Mouse (Mus musculus) kidney, postnatal 0 days (tissue): Measurements from ENCODE around the gene Kremen2. TPM values are rescaled to one million over a fixed set of nuclear protein-coding genes. Genes with fewer than 3 reads are reported as not detected.

Source experiments
- ATAC-seq: fragments of 200-750 bp; cut with Nextera tagmentation; replicated peaks from 2 replicates; pipeline ENCODE4 v1.8.0; 2017; ENCODE audit warnings: low read depth, moderate number of reproducible peaks, moderate TSS enrichment, moderate library complexity; ENCODE audit not compliant: low FRiP score
- DNase-seq: peaks from one replicate; pipeline ENCODE4 v3.0.0-alpha.2; 2016; ENCODE audit warnings: low spot score
- H3K27ac ChIP-seq: fragments of 300-500 bp; sonication (generic); 2 replicates; pipeline ENCODE4 v1.5.1; 2014; ENCODE audit warnings: mild to moderate bottlenecking
- H3K27me3 ChIP-seq: fragments of 300-500 bp; sonication (generic); 2 replicates; pipeline ENCODE4 v1.6.1; 2014; ENCODE audit warnings: low read length, mixed read lengths; ENCODE audit not compliant: insufficient read depth
- H3K36me3 ChIP-seq: fragments of 300-500 bp; sonication (generic); 2 replicates; pipeline ENCODE4 v1.6.1; 2014; ENCODE audit warnings: low read length, mixed read lengths; ENCODE audit not compliant: insufficient read depth
- H3K4me1 ChIP-seq: fragments of 300-500 bp; sonication (generic); replicated peaks from 2 replicates; pipeline ENCODE4 v1.6.1; 2014; ENCODE audit warnings: antibody characterized with exemption, low read length, mixed read lengths; ENCODE audit not compliant: insufficient read depth
- H3K4me2 ChIP-seq: fragments of 300-500 bp; sonication (generic); 2 replicates; pipeline ENCODE4 v1.6.1; 2014; ENCODE audit warnings: mild to moderate bottlenecking, low read length, moderate library complexity, mixed read lengths
- H3K4me3 ChIP-seq: fragments of 300-500 bp; sonication (generic); replicated peaks from 2 replicates; pipeline ENCODE4 v1.5.1; 2014; ENCODE audit warnings: low read depth, low read length
- H3K9ac ChIP-seq: fragments of 300-500 bp; sonication (generic); 2 replicates; pipeline ENCODE4 v1.6.1; 2014; ENCODE audit warnings: low read depth, low read length
- H3K9me3 ChIP-seq: fragments of 300-500 bp; sonication (generic); replicated peaks from 2 replicates; pipeline ENCODE4 v1.6.1; 2016; ENCODE audit warnings: low read length, inconsistent platforms, mixed read lengths
- CTCF ChIP-seq: IDR thresholded peaks from 2 replicates; pipeline ENCODE4 v1.5.1; 2016; ENCODE audit warnings: antibody characterized with exemption, low read depth, mild to moderate bottlenecking, moderate library complexity
- WGBS: fragments of 180-500 bp; shearing (Covaris S2); extraction: QIAGEN DNeasy Blood & Tissue Kit; methylation state at CpG from one replicate; pipeline ENCODE4 v1.1.7; 2014; 5-methylcytosine and 5-hydroxymethylcytosine counted together
- polyA plus RNA-seq: library from polyadenylated mRNA; unstranded; fragments of >200 nt; fragmentation: Nextera tagmentation; extraction: Ambion mirVana; gene quantifications from 2 replicates; pipeline ENCODE4 v1.2.1, GENCODE M21; 2015

The Kremen2 gene
- polyA plus RNA-seq, 1 experiment from 2014 or later: 0.29 TPM

DNA sequence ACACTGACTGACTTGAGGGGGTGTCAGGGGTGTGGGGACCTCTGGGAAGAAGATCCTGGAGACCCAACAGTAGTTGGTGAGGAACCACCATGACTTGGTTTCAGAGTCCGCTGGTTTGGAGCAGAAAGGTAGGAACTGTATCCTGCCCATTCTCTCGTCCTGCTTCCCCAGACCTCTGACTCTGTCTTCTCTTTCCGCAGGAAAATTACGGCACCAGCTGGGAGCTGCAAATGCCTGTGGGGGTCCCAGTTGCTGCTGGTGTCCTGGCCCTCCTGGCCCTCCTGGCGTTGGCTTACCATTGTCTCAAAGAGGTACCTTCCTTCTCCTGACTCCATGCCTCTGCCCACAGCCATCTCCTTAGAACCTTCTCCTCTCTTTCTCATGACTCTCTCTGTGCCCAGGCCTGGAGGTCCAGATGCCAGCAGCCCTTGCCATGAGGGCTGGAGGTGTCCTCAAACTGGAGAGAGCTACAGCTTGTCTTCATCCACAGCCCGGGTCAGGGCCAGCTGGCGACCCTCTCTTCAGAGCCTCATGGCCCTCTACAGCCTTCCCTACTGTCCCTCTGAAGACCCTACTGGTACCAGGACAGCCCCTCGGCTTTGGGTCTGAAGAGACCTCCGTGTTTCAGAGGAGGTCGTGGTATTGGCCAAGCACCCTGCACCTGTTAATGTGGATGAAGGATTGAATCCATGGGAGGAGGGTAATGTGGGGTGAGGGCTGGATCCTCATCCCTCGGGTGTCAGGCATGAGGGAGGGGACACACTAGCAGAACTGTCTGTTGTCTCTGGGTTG lies 4.0 kb upstream of the Kremen2 start:
- peak overlapping the region; percentile 42; the same call in 1 of the 2 replicates for H3K27ac ChIP-seq

DNA sequence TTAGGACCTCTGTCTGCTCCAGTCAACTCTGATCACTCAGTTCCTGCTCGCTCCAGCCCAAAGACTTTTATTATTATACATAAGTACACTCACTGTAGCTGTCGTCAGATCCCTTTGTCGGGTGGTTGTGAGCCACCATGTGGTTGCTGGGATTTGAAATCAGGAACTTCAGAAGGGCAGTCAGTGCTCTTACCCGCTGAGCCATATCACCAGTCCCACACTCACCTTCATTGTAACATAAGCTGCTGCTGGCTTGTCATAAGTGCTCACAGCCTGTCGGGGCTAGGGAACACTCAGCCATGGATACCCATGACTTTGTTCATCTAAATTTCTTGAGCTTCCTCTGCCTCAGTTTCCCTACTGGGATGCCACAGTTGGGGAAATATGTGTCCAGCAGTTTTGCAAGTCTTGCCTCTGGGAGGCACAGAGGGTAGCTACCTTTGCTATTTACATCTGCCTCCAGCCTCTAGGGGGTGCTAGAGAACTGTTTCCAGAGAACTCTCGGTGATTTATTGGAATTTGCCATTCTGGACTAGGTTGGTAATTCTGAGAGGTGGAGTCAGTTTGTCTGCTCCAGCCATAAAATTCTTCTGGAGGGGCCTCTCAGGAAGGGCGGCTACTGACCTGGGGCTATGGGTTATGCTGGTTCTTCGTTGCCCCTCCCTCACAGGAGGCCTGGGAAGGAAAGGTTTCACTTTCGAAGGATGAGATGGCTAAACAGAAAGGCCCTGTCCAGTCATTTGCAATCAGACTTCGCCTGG lies 3.2 kb upstream of the Kremen2 start:
- 22% methylated on average over 10 of the region's 10 CpGs for WGBS
- H3K9ac ChIP-seq: 0 out of 2 replicates have a peak overlapping the region, but pooled peaks have one; percentile 2
- peak overlapping the region; percentile 26 for H3K4me3 ChIP-seq
- TF ChIP-seq CTCF: peak; percentile 85
- H3K4me2 ChIP-seq: peak overlapping the region; percentile 37
- peaks cover 18% of the 10 kb centered on the region; the same call in 1 of the 2 replicates for H3K36me3 ChIP-seq
- 0 out of 2 replicates have a peak overlapping the region, but pooled peaks have one; percentile 42 for H3K27ac ChIP-seq
- peaks cover 12% of the 10 kb centered on the region; the same call in 1 of the 2 replicates for H3K27me3 ChIP-seq
- no peak; the same call in 1 of the 2 replicates for ATAC-seq
- H3K9me3 ChIP-seq: no peaks in the 10 kb centered on the region
- DNase-seq: peak; percentile 90
- peaks cover 16% of the 10 kb centered on the region for H3K4me1 ChIP-seq

More for the DNA sequence above, 4.0 kb upstream of the Kremen2 start:
- peaks cover 18% of the 10 kb centered on the region; the same call in 1 of the 2 replicates for H3K36me3 ChIP-seq
- DNase-seq: no peak
- no peak for TF ChIP-seq CTCF
- 77% methylated on average over 11 of the region's 11 CpGs for WGBS
- 0 out of 2 replicates have a peak overlapping the region, but pooled peaks have one; percentile 20 for H3K9ac ChIP-seq
- no peaks in the 10 kb centered on the region for H3K9me3 ChIP-seq
- peak overlapping the region; percentile 37 for H3K4me2 ChIP-seq
- peaks cover 6% of the 10 kb centered on the region; the same call in 1 of the 2 replicates for H3K27me3 ChIP-seq
- H3K4me1 ChIP-seq: peaks cover 16% of the 10 kb centered on the region
- H3K4me3 ChIP-seq: peak overlapping the region; percentile 26
- ATAC-seq: no peak

DNA sequence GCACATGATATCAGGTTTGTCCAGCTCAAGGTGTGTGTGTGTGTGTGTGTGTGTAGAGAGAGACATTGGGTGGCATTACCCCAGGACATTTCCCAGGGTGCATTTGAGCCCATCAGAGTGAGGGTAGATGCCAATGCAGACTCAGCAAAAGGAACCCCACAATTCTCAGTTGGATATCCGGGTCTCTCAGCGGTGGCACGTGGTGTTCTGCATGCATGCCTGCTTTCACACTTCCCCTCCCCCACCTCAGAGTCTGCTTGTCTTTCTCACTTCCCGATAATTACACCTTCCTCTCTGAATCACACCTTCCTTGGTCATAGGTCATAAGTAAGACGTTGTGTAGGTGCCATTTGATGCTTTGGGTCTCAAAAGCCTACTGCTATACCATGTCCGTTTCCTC lies 2.4 kb upstream of the Kremen2 start:
- H3K9ac ChIP-seq: no peak overlapping the region
- peaks cover 10% of the 10 kb centered on the region; the same call in 1 of the 2 replicates for H3K36me3 ChIP-seq
- no peak for ATAC-seq
- no peak for TF ChIP-seq CTCF
- 15% methylated on average over 6 of the region's 6 CpGs for WGBS
- H3K9me3 ChIP-seq: no peaks in the 10 kb centered on the region
- no peak overlapping the region for H3K4me2 ChIP-seq
- H3K4me1 ChIP-seq: peaks cover 16% of the 10 kb centered on the region
- H3K27ac ChIP-seq: no peak overlapping the region
- H3K27me3 ChIP-seq: peaks cover 20% of the 10 kb centered on the region
- DNase-seq: no peak
- H3K4me3 ChIP-seq: no peak overlapping the region

DNA sequence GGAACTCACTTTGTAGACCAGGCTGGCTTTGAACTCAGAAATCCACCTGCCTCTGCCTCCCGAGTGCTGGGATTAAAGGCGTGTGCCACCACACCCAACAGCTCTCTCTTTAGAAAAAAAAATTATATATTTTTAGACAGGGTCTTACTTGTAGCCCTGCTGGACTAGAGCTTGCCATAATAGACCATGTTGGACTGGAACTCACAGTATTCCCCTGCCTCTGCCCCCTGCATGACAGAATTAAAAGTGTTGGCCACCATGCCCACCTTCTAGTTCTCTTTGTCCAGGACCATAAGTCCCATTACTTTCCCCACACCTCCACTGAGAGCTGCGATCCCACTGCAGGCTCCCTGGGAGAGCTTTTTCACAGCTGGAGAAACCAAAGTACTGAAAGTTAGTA lies 1.8 kb upstream of the Kremen2 start:
- peaks cover 25% of the 10 kb centered on the region for H3K27me3 ChIP-seq
- no peak overlapping the region for H3K4me3 ChIP-seq
- H3K36me3 ChIP-seq: peaks cover 10% of the 10 kb centered on the region; the same call in 1 of the 2 replicates
- no peak for TF ChIP-seq CTCF
- no peak overlapping the region for H3K4me2 ChIP-seq
- H3K27ac ChIP-seq: no peak overlapping the region
- H3K9ac ChIP-seq: no peak overlapping the region
- no peak for ATAC-seq
- no peaks in the 10 kb centered on the region for H3K9me3 ChIP-seq
- H3K4me1 ChIP-seq: peaks cover 19% of the 10 kb centered on the region
- WGBS: 85% methylated on average over 3 of the region's 3 CpGs
- DNase-seq: no peak

DNA sequence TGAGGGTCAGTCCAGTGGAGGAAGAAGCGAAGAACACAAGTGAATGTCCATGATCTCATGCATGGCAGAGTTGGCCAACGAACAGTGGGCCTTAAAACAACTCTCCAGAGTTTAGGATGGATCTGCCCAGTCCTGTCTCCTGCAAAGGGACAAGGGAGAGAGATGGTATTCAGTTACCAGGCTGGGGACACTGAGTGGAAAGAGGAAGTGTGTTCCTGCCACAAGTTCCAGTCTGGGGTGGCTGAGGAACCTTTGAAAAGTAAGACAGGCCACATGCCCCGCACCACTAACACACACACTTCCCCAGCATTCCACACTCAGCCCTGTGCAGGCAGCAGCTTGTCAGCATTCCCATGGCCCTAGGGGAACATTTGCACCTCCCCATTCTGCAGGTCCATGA lies 1.1 kb upstream of the Kremen2 start:
- ATAC-seq: no peak
- H3K27ac ChIP-seq: no peak overlapping the region
- H3K9ac ChIP-seq: no peak overlapping the region
- H3K4me3 ChIP-seq: no peak overlapping the region
- no peak for TF ChIP-seq CTCF
- no peak for DNase-seq
- peaks cover 32% of the 10 kb centered on the region for H3K27me3 ChIP-seq
- H3K4me2 ChIP-seq: no peak overlapping the region
- H3K9me3 ChIP-seq: no peaks in the 10 kb centered on the region
- 71% methylated on average over 3 of the region's 3 CpGs for WGBS
- H3K36me3 ChIP-seq: peaks cover 4% of the 10 kb centered on the region; the same call in 1 of the 2 replicates
- peaks cover 26% of the 10 kb centered on the region for H3K4me1 ChIP-seq

DNA sequence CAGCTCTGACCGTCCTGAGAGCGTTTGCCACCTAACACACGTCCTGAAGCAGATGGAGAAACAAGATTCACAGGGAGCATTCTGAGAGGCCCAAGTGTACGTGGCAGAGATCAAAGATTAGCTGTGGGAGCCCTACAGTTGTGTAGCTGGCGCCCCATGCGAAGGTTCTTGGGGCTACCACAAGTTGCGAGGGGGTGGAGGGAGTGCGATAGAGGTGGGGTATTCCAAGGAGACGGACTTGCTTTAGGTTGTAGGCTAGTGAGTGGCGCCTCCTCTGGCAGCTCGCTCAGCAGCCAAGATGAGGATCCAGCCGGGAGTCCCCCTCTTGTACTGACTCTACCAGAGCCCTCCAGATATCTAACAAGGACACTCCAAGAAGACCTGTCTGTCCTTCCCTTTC lies 678 bp upstream of the Kremen2 start:
- H3K9me3 ChIP-seq: no peaks in the 10 kb centered on the region
- no peaks in the 10 kb centered on the region; the same call in 1 of the 2 replicates for H3K36me3 ChIP-seq
- peak overlapping the region; percentile 68 for H3K4me2 ChIP-seq
- DNase-seq (no peak), ATAC-seq (no peak)
- H3K4me1 ChIP-seq: peaks cover 26% of the 10 kb centered on the region
- WGBS: 8% methylated on average over 12 of the region's 12 CpGs
- peak; percentile 49 for TF ChIP-seq CTCF
- peak overlapping the region; percentile 26; the same call in 1 of the 2 replicates for H3K4me3 ChIP-seq
- no peak overlapping the region for H3K27ac ChIP-seq
- peaks cover 36% of the 10 kb centered on the region for H3K27me3 ChIP-seq
- no peak overlapping the region for H3K9ac ChIP-seq
